Mouse (Mus musculus) limb, embryonic 11.5 days (tissue): ENCODE results near the gene Gm28042. TPM values are rescaled to one million over a fixed set of nuclear protein-coding genes. Genes with fewer than 3 reads are reported as not detected.

ENCODE experiments used
- ATAC-seq: fragments of 200-750 bp; cut with Nextera tagmentation; 2 replicates; pipeline ENCODE4 v1.8.0; 2017; ENCODE audit warnings: low read depth; ENCODE audit not compliant: insufficient number of reproducible peaks, low FRiP score, low TSS enrichment
- DNase-seq: peaks from one replicate; pipeline ENCODE4 v3.0.0-alpha.2; 2015; ENCODE audit warnings: low spot score
- H3K27ac ChIP-seq: fragments of 300-500 bp; sonication (generic); replicated peaks from 2 replicates; pipeline ENCODE4 v1.5.1; 2014; ENCODE audit warnings: low read depth, mild to moderate bottlenecking, low read length
- H3K27me3 ChIP-seq: fragments of 300-500 bp; sonication (generic); 2 replicates; pipeline ENCODE4 v1.6.1; 2014; ENCODE audit warnings: mild to moderate bottlenecking, low read length, mixed read lengths; ENCODE audit not compliant: control insufficient read depth, insufficient read depth
- H3K36me3 ChIP-seq: fragments of 300-500 bp; sonication (generic); 2 replicates; pipeline ENCODE4 v1.6.1; 2014; ENCODE audit warnings: mild to moderate bottlenecking, low read length, moderate library complexity, mixed read lengths; ENCODE audit not compliant: control insufficient read depth, insufficient read depth
- H3K4me1 ChIP-seq: fragments of 300-500 bp; sonication (generic); 2 replicates; pipeline ENCODE4 v1.6.1; 2014; ENCODE audit warnings: low read length, mixed read lengths; ENCODE audit not compliant: control insufficient read depth, insufficient read depth
- H3K4me2 ChIP-seq: fragments of 300-500 bp; sonication (generic); 2 replicates; pipeline ENCODE4 v1.6.1; 2014; ENCODE audit warnings: low read depth, mild to moderate bottlenecking, moderate library complexity; ENCODE audit not compliant: severe bottlenecking
- H3K4me3 ChIP-seq: fragments of 300-500 bp; sonication (generic); 2 replicates; pipeline ENCODE4 v1.5.1; 2014; ENCODE audit warnings: low read depth, low read length
- H3K9ac ChIP-seq: fragments of 300-500 bp; sonication (generic); 2 replicates; pipeline ENCODE4 v1.6.1; 2014; ENCODE audit warnings: mild to moderate bottlenecking, low read length
- H3K9me3 ChIP-seq: fragments of 300-500 bp; sonication (generic); 2 replicates; pipeline ENCODE4 v1.6.1; 2016; ENCODE audit warnings: low read length; ENCODE audit not compliant: control insufficient read depth
- WGBS: fragments of 180-500 bp; shearing (Covaris S2); extraction: QIAGEN DNeasy Blood & Tissue Kit; methylation state at CpG from one replicate; pipeline ENCODE4 v1.1.7; 2014; 5-methylcytosine and 5-hydroxymethylcytosine counted together
- polyA plus RNA-seq: library from polyadenylated mRNA; unstranded; fragments of >200 nt; fragmentation: Nextera tagmentation; extraction: Ambion mirVana; gene quantifications from 2 replicates; pipeline ENCODE4 v1.2.1, GENCODE M21; 2014

The Gm28042 gene
- polyA plus RNA-seq, 1 experiment from 2014 or later: 1.6 TPM

DNA sequence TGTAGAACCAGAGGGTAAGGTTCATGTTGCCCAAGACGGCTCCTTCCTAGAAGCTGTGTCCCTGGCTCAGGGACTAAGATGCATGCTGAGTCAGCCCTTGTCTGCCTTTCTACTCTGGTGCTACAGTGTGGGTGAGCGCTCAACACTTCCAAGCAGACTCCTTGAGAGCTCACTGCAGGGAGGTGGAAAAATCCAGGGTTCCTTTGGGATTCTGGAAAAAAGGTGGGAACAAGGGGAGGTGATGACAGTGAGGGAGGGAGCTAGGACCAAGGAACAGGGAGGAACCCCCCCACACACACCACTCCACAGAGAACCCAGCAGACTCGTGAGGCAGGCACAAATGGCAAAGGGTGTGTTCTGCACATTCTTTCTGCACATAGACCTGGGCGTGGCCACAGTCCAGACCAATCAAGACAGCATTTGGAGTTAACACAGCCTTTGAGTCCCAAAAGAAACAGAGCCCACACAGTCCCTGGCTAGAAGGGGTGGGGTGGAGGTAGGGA, 16.9 kb downstream of the Gm28042 start:
- ATAC-seq: 0 out of 2 replicates have a peak, but pooled peaks have one; percentile 41
- DNase-seq: peak; percentile 38
- 55% methylated on average over 4 of the region's 4 CpGs for WGBS
- Histone ChIP-seq H3K36me3 (peaks cover 14% of the 10 kb centered on the region), H3K4me1 (no peaks in the 10 kb centered on the region), H3K4me2 (no peak overlapping the region), H3K4me3 (no peak overlapping the region), H3K9ac (no peak overlapping the region), H3K27me3 (no peaks in the 10 kb centered on the region), H3K9me3 (no peaks in the 10 kb centered on the region), H3K27ac (no peak overlapping the region)

- Histone ChIP-seq H3K4me2 (no peak overlapping the region), H3K27ac (no peak overlapping the region), H3K9me3 (no peaks in the 10 kb centered on the region), H3K4me1 (no peaks in the 10 kb centered on the region), H3K36me3 (peaks cover 14% of the 10 kb centered on the region), H3K27me3 (no peaks in the 10 kb centered on the region), H3K4me3 (no peak overlapping the region), H3K9ac (no peak overlapping the region)
- ATAC-seq: no peak
- WGBS: 82% methylated on average over 3 of the region's 3 CpGs
- DNase-seq: no peak
Measured at GRCm38 (mm10) chr2:120044676-120045075, 17.4 kb downstream of the Gm28042 start.

GRCm38 (mm10) chr2:120046486-120047310, 19.4 kb downstream of the Gm28042 start:
- Histone ChIP-seq H3K4me1 (no peaks in the 10 kb centered on the region), H3K9me3 (no peaks in the 10 kb centered on the region), H3K9ac (no peak overlapping the region), H3K36me3 (peaks cover 2% of the 10 kb centered on the region; the same call in 1 of the 2 replicates), H3K27me3 (no peaks in the 10 kb centered on the region), H3K4me3 (no peak overlapping the region), H3K27ac (no peak overlapping the region), H3K4me2 (no peak overlapping the region)
- 64% methylated on average over 14 of the region's 14 CpGs for WGBS
- ATAC-seq: no peak
- no peak for DNase-seq

- H3K9me3 ChIP-seq: no peaks in the 10 kb centered on the region
- no peak overlapping the region for H3K9ac ChIP-seq
- ATAC-seq: no peak
- H3K4me1 ChIP-seq: no peaks in the 10 kb centered on the region
- no peaks in the 10 kb centered on the region for H3K27me3 ChIP-seq
- no peak overlapping the region for H3K27ac ChIP-seq
- H3K4me2 ChIP-seq: no peak overlapping the region
- no peak for DNase-seq
- WGBS: 70% methylated on average over 9 of the region's 9 CpGs
- no peaks in the 10 kb centered on the region for H3K36me3 ChIP-seq
- H3K4me3 ChIP-seq: no peak overlapping the region
Measured at GRCm38 (mm10) chr2:120048173-120048572, 20.9 kb downstream of the Gm28042 start.

DNA sequence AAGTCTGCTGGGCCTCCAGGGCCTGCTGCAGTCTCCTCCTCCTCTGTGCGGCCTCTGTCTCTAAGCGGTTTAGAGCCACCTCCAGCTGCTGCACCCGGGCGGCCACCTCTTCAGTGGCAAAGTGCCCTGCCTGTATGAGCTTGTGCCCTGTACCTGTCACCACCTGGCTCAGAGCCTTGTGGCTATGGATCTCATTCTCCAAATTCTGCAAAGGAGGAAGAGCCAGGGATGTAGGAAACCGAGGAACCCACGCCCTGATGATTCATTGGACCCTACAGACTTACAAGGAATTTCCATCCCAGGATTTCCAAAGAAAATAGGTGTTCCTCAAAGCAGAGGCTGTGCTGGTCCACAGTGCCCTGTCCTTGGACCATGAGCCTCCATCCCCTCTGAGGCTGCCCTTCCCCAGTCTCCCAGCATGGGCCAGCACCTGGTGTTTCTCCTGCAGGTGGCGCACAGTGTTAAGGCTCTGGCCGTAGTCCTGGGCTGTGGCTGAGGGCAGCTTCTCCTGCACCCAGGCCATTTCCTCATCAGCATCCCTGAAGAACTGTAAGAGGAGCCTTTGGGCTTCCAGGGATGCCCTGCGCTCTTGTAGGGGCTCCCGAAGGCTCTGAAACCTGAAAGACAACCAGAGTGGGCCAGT, 22.5 kb downstream of the Gm28042 start:
- DNase-seq (peak; percentile 61), ATAC-seq (no peak)
- H3K4me3 ChIP-seq: no peak overlapping the region
- 60% methylated on average over 10 of the region's 10 CpGs for WGBS
- H3K4me1 ChIP-seq: no peaks in the 10 kb centered on the region
- no peaks in the 10 kb centered on the region for H3K9me3 ChIP-seq
- no peaks in the 10 kb centered on the region for H3K36me3 ChIP-seq
- H3K27me3 ChIP-seq: no peaks in the 10 kb centered on the region
- H3K4me2 ChIP-seq: no peak overlapping the region
- no peak overlapping the region; the same call in 1 of the 2 replicates for H3K9ac ChIP-seq
- no peak overlapping the region for H3K27ac ChIP-seq

- Histone ChIP-seq H3K9ac (no peak overlapping the region), H3K27ac (no peak overlapping the region), H3K9me3 (no peaks in the 10 kb centered on the region), H3K36me3 (no peaks in the 10 kb centered on the region), H3K4me3 (no peak overlapping the region), H3K27me3 (no peaks in the 10 kb centered on the region), H3K4me1 (no peaks in the 10 kb centered on the region), H3K4me2 (no peak overlapping the region)
- DNase-seq (no peak), ATAC-seq (no peak)
- 69% methylated on average over 6 of the region's 6 CpGs for WGBS
Measured at GRCm38 (mm10) chr2:120051405-120051804, 24.1 kb downstream of the Gm28042 start.

- no peak overlapping the region for H3K27ac ChIP-seq
- no peak overlapping the region for H3K4me3 ChIP-seq
- DNase-seq: no peak
- H3K27me3 ChIP-seq: no peaks in the 10 kb centered on the region
- ATAC-seq: no peak
- no peak overlapping the region for H3K4me2 ChIP-seq
- H3K9ac ChIP-seq: no peak overlapping the region
- H3K9me3 ChIP-seq: no peaks in the 10 kb centered on the region
- H3K4me1 ChIP-seq: no peaks in the 10 kb centered on the region
- 88% methylated on average over 12 of the region's 12 CpGs for whole genome bisulfite sequencing
- H3K36me3 ChIP-seq: no peaks in the 10 kb centered on the region
Measured at GRCm38 (mm10) chr2:120054771-120055552, 27.7 kb downstream of the Gm28042 start.

DNA sequence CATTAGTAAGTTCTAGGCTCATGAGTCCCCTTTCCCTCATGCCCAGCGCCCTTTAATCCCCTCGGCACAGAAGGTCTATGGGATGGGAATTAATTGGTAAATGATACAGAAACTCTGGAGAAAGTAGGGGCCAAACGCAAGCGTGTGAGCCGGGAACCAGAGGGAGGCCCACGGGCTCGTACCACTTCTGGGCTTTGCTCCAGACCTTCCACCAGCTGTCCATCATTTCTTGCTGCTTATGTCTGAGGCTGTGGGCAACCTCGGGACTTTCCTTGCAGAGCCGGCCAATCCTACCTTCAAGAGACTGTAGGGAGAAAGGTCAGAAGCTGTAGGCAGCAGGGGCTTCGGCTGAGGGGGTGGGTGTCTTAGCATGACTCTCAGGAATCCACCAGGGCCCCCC, 28.6 kb downstream of the Gm28042 start:
- H3K36me3 ChIP-seq: no peaks in the 10 kb centered on the region
- no peaks in the 10 kb centered on the region for H3K27me3 ChIP-seq
- H3K4me3 ChIP-seq: no peak overlapping the region
- no peaks in the 10 kb centered on the region for H3K4me1 ChIP-seq
- H3K9me3 ChIP-seq: no peaks in the 10 kb centered on the region
- no peak overlapping the region for H3K4me2 ChIP-seq
- WGBS: 93% methylated on average over 10 of the region's 10 CpGs
- H3K9ac ChIP-seq: no peak overlapping the region
- no peak for ATAC-seq
- DNase-seq: no peak
- no peak overlapping the region for H3K27ac ChIP-seq
